Mouse (Mus musculus): ENCODE data around the gene Amer1.

DNA sequence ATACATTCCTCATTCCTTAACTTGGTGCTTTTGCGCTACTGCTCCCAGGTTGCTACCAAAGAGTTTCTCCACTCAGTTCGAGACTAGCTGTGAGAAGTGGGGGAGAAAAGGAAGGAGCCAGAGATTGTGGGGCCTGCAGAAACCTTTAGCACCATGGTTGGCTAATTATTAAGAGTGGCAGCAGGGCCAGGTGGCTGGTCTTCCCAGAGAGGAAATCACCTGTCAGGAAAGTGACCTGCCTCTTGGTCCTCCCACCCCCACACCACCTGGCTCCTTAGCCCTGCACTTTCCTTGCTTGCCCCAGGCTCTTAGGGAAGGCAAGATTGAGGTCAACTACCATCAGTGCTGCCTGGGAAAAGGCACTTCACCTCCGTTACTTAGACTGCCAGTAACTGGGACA lies 469 bp upstream of the Amer1 start:
- TF ChIP-seq POLR2A (IDR thresholded peaks at IDR 0.05; ENCODE audit: low read depth, low read length) (no peak), CTCF (IDR thresholded peaks at IDR 0.05; ENCODE audit: extremely low read depth, insufficient read depth, insufficient read length, insufficient replicate concordance) (no peak)

Measured in spleen, adult 2 months (tissue).